Mouse (Mus musculus) limb, embryonic 12.5 days (tissue): ENCODE results near the gene 1700003F12Rik. TPM values are rescaled to one million over a fixed set of nuclear protein-coding genes. Genes with fewer than 3 reads are reported as not detected.

Experiments
- ATAC-seq: fragments of 200-750 bp; cut with Nextera tagmentation; 2 replicates; pipeline ENCODE4 v1.8.0; 2017; ENCODE audit warnings: low read depth, moderate TSS enrichment; ENCODE audit not compliant: insufficient number of reproducible peaks, insufficient read depth, low FRiP score, low TSS enrichment
- H3K27ac ChIP-seq: fragments of 300-500 bp; sonication (generic); 2 replicates; pipeline ENCODE4 v1.5.1; 2016; ENCODE audit warnings: mild to moderate bottlenecking, moderate library complexity
- H3K27me3 ChIP-seq: fragments of 300-500 bp; sonication (generic); 2 replicates; pipeline ENCODE4 v1.6.1; 2016; ENCODE audit warnings: mild to moderate bottlenecking, moderate library complexity
- H3K36me3 ChIP-seq: fragments of 300-500 bp; sonication (generic); 2 replicates; pipeline ENCODE4 v1.6.1; 2016; ENCODE audit warnings: mild to moderate bottlenecking, moderate library complexity
- H3K4me1 ChIP-seq: fragments of 300-500 bp; sonication (generic); replicated peaks from 2 replicates; pipeline ENCODE4 v1.6.1; 2016
- H3K4me2 ChIP-seq: fragments of 300-500 bp; sonication (generic); 2 replicates; pipeline ENCODE4 v1.6.1; 2016; ENCODE audit warnings: mild to moderate bottlenecking, moderate library complexity
- H3K4me3 ChIP-seq: fragments of 300-500 bp; sonication (generic); replicated peaks from 2 replicates; pipeline ENCODE4 v1.5.1; 2016; ENCODE audit warnings: mild to moderate bottlenecking
- H3K9ac ChIP-seq: fragments of 300-500 bp; sonication (generic); replicated peaks from 2 replicates; pipeline ENCODE4 v1.6.1; 2016; ENCODE audit warnings: mild to moderate bottlenecking, moderate library complexity
- H3K9me3 ChIP-seq: fragments of 300-500 bp; sonication (generic); 2 replicates; pipeline ENCODE4 v1.6.1; 2016; ENCODE audit warnings: mild to moderate bottlenecking, moderate library complexity
- WGBS: fragments of 180-500 bp; shearing (Covaris S2); methylation state at CpG from one replicate; pipeline ENCODE4 v1.1.7; 2016; 5-methylcytosine and 5-hydroxymethylcytosine counted together
- polyA plus RNA-seq: library from polyadenylated mRNA; unstranded; fragments of >200 nt; fragmentation: Nextera tagmentation; extraction: Ambion mirVana; gene quantifications from 2 replicates; pipeline ENCODE4 v1.2.1, GENCODE M21; 2016

The 1700003F12Rik gene
- polyA plus RNA-seq, 1 experiment from 2014 or later: 1.3 TPM

- no peak for ATAC-seq
- Histone ChIP-seq H3K4me1 (no peaks in the 10 kb centered on the region), H3K27me3 (no peaks in the 10 kb centered on the region), H3K9me3 (no peaks in the 10 kb centered on the region), H3K27ac (no peak overlapping the region), H3K4me3 (no peak overlapping the region), H3K36me3 (peaks cover 79% of the 10 kb centered on the region), H3K9ac (no peak overlapping the region), H3K4me2 (no peak overlapping the region)
- WGBS: 93% methylated on average over 5 of the region's 5 CpGs
Measured at GRCm38 (mm10) chr2:154522334-154522733, 24.6 kb upstream of the 1700003F12Rik start.

DNA sequence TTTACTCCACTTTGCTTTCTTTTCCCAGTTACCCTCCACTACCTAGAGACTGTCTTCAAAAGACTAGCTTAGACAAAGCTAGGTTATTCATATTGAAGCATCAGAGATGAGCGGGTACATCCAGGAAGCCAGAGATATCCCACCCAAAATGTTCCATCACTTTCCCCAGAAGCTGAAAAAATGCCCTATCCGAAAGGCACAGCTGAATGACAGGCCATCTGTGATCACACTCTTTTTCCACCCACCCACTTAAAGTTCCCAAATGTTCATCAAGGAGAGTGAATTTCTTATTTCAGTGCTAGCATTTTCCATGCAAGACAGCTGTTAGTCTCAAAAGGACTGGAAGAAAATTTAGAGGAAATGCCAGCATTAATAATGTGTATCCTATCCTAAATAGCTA is 21.6 kb upstream of the 1700003F12Rik start:
- H3K27ac ChIP-seq: no peak overlapping the region
- no peaks in the 10 kb centered on the region for H3K4me1 ChIP-seq
- no peak overlapping the region for H3K4me2 ChIP-seq
- ATAC-seq: no peak
- no peak overlapping the region for H3K4me3 ChIP-seq
- H3K9me3 ChIP-seq: no peaks in the 10 kb centered on the region
- no peaks in the 10 kb centered on the region for H3K27me3 ChIP-seq
- 94% methylated on average over 2 of the region's 2 CpGs for WGBS
- H3K9ac ChIP-seq: no peak overlapping the region
- peaks cover 85% of the 10 kb centered on the region for H3K36me3 ChIP-seq

DNA sequence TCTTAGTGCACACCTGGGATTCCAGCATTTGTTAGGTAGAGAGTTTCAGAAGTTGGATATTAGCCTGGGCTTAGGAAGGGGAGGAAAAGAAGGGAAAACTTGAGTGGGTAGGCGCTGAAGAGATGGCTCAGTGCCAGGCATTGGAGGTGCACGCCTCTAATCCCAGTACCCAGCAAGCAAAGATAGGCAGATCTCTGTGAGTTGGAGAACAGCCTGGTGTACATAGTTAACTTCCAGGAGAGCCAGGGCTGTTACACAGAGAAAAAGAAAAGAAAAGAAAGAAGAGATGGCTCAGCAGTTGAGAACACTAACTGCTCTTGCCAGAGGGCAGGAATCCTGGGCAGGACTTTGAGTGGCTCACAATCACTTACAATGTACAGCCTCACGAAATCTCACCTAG is 20.4 kb upstream of the 1700003F12Rik start:
- Histone ChIP-seq H3K4me3 (no peak overlapping the region), H3K27me3 (no peaks in the 10 kb centered on the region), H3K27ac (no peak overlapping the region), H3K4me2 (no peak overlapping the region), H3K36me3 (peaks cover 87% of the 10 kb centered on the region), H3K9me3 (no peaks in the 10 kb centered on the region), H3K4me1 (no peaks in the 10 kb centered on the region), H3K9ac (no peak overlapping the region)
- ATAC-seq: no peak
- 85% methylated on average over 3 of the region's 3 CpGs for WGBS

- no peak overlapping the region for H3K27ac ChIP-seq
Measured at GRCm38 (mm10) chr2:154532888-154533287, 14.0 kb upstream of the 1700003F12Rik start.

GRCm38 (mm10) chr2:154534704-154535270 is 12.1 kb upstream of the 1700003F12Rik start:
- Histone ChIP-seq H3K4me1 (no peaks in the 10 kb centered on the region), H3K27ac (no peak overlapping the region), H3K27me3 (no peaks in the 10 kb centered on the region), H3K4me3 (no peak overlapping the region), H3K9me3 (no peaks in the 10 kb centered on the region), H3K4me2 (no peak overlapping the region), H3K9ac (no peak overlapping the region), H3K36me3 (peaks cover 80% of the 10 kb centered on the region)
- no peak for ATAC-seq
- 89% methylated on average over 12 of the region's 12 CpGs for WGBS

More at GRCm38 (mm10) chr2:154532888-154533287, 14.0 kb upstream of the 1700003F12Rik start:
- H3K4me2 ChIP-seq: no peak overlapping the region
- peaks cover 94% of the 10 kb centered on the region for H3K36me3 ChIP-seq
- no peak overlapping the region for H3K9ac ChIP-seq
- no peaks in the 10 kb centered on the region for H3K9me3 ChIP-seq
- H3K27me3 ChIP-seq: no peaks in the 10 kb centered on the region
- H3K4me1 ChIP-seq: no peaks in the 10 kb centered on the region
- WGBS: 73% methylated on average over 3 of the region's 3 CpGs
- no peak for ATAC-seq
- H3K4me3 ChIP-seq: no peak overlapping the region

- Histone ChIP-seq H3K4me2 (no peak overlapping the region), H3K9ac (no peak overlapping the region), H3K4me1 (no peaks in the 10 kb centered on the region), H3K27ac (0 out of 2 replicates have a peak overlapping the region, but pooled peaks have one; percentile 5), H3K4me3 (no peak overlapping the region), H3K36me3 (peaks cover 48% of the 10 kb centered on the region), H3K27me3 (no peaks in the 10 kb centered on the region), H3K9me3 (no peaks in the 10 kb centered on the region)
- ATAC-seq: no peak
- 67% methylated on average over 2 of the region's 2 CpGs for WGBS
Measured at GRCm38 (mm10) chr2:154538310-154538709, 8.6 kb upstream of the 1700003F12Rik start.

- Histone ChIP-seq H3K27ac (0 out of 2 replicates have a peak overlapping the region, but pooled peaks have one; percentile 5), H3K27me3 (no peaks in the 10 kb centered on the region), H3K9me3 (no peaks in the 10 kb centered on the region), H3K4me3 (no peak overlapping the region), H3K4me1 (no peaks in the 10 kb centered on the region), H3K4me2 (no peak overlapping the region), H3K9ac (no peak overlapping the region), H3K36me3 (peaks cover 44% of the 10 kb centered on the region)
- no peak for ATAC-seq
- 62% methylated on average over 3 of the region's 3 CpGs for WGBS
Measured at GRCm38 (mm10) chr2:154538710-154539109, 8.2 kb upstream of the 1700003F12Rik start.

DNA sequence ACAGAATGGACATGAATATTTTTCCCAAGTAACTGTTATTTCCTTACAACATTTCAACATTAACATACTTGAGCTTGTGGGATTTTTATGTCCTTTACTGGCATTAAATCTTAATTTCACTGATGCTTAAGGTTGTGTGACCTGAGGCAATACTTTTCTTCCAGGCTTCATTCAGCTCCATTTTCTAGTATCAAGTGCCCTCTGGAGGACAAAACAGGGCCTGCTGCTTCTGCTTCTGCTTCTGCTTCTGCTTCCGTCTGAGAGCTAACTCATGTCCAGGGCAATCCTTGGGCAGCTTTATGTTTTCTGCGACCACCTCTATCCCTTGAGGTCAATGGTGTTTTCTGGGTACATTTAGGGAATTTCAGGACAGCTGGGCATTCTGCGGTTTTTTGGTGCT is 7.2 kb upstream of the 1700003F12Rik start:
- Histone ChIP-seq H3K27ac (no peak overlapping the region), H3K36me3 (peaks cover 34% of the 10 kb centered on the region), H3K9ac (no peak overlapping the region), H3K4me1 (no peaks in the 10 kb centered on the region), H3K9me3 (no peaks in the 10 kb centered on the region), H3K27me3 (no peaks in the 10 kb centered on the region), H3K4me3 (no peak overlapping the region), H3K4me2 (no peak overlapping the region)
- WGBS: 85% methylated on average over 3 of the region's 3 CpGs
- ATAC-seq: no peak

- Histone ChIP-seq H3K27me3 (no peaks in the 10 kb centered on the region), H3K36me3 (peaks cover 15% of the 10 kb centered on the region), H3K4me1 (no peaks in the 10 kb centered on the region), H3K9ac (no peak overlapping the region), H3K4me3 (no peak overlapping the region), H3K9me3 (no peaks in the 10 kb centered on the region), H3K27ac (no peak overlapping the region), H3K4me2 (no peak overlapping the region)
- no peak for ATAC-seq
- 82% methylated on average over 2 of the region's 2 CpGs for WGBS
Measured at GRCm38 (mm10) chr2:154541630-154542029, 5.3 kb upstream of the 1700003F12Rik start.

GRCm38 (mm10) chr2:154543567-154544347 is 3.1 kb upstream of the 1700003F12Rik start:
- no peak overlapping the region for H3K27ac ChIP-seq
- H3K36me3 ChIP-seq: no peaks in the 10 kb centered on the region
- H3K9me3 ChIP-seq: no peaks in the 10 kb centered on the region
- WGBS: 89% methylated on average over 9 of the region's 9 CpGs
- no peak for ATAC-seq
- no peak overlapping the region for H3K9ac ChIP-seq
- H3K27me3 ChIP-seq: no peaks in the 10 kb centered on the region; the same call in 1 of the 2 replicates
- no peak overlapping the region for H3K4me3 ChIP-seq
- H3K4me1 ChIP-seq: no peaks in the 10 kb centered on the region; the same call in 1 of the 2 replicates
- no peak overlapping the region for H3K4me2 ChIP-seq

- peak overlapping the region; percentile 88 for H3K4me2 ChIP-seq
- H3K27me3 ChIP-seq: peaks cover 40% of the 10 kb centered on the region
- WGBS: 46% methylated on average over 3 of the region's 3 CpGs
Measured at GRCm38 (mm10) chr2:154548688-154549087, 1.8 kb downstream of the 1700003F12Rik start.

More at GRCm38 (mm10) chr2:154548688-154549087, 1.8 kb downstream of the 1700003F12Rik start:
- Histone ChIP-seq H3K36me3 (no peaks in the 10 kb centered on the region), H3K4me1 (peaks cover 21% of the 10 kb centered on the region), H3K9ac (no peak overlapping the region), H3K4me3 (no peak overlapping the region), H3K27ac (no peak overlapping the region), H3K9me3 (no peaks in the 10 kb centered on the region)
- ATAC-seq: no peak
